Mouse (Mus musculus) MEL (cell line): ENCODE results near the gene Abcc6. TPM values are rescaled to one million over a fixed set of nuclear protein-coding genes. Genes with fewer than 3 reads are reported as not detected.
A peak's percentile ranks its signal among the peaks of the same experiment; 100 is the strongest.

Source experiments
- DNase-seq: peaks from one replicate; pipeline ENCODE4 v3.0.0; 2011; ENCODE audit warnings: low read depth, low spot score
- H3K27ac ChIP-seq: 2 replicates; pipeline ENCODE4 v1.5.1; 2012; ENCODE audit warnings: low read depth, mild to moderate bottlenecking, control low read depth, low read length, moderate library complexity; ENCODE audit not compliant: control insufficient read depth
- H3K27me3 ChIP-seq, 2 experiments: fragments of 150-350 bp in 1 of 2; sonication (generic) in 1 of 2; 2 replicates each; pipeline ENCODE4 v1.6.1; 2012; ENCODE audit warnings: low read length in 2 of 2, mild to moderate bottlenecking in 2 of 2, improper control_type of control experiment in 1 of 2, moderate library complexity in 1 of 2; ENCODE audit not compliant: insufficient read depth in 2 of 2, control insufficient read depth in 1 of 2
- H3K36me3 ChIP-seq, 2 experiments: 2 replicates each; pipeline ENCODE4 v1.6.1; 2012 to 2014; ENCODE audit warnings: low read length in 2 of 2, improper control_type of control experiment in 1 of 2, inconsistent platforms in 1 of 2, mild to moderate bottlenecking in 1 of 2; ENCODE audit not compliant: insufficient read depth in 2 of 2, control insufficient read depth in 1 of 2
- H3K4me1 ChIP-seq, 2 experiments: fragments of 150-350 bp in 1 of 2; sonication (generic) in 1 of 2; 2 replicates each; pipeline ENCODE4 v1.6.1; 2012; ENCODE audit warnings: low read length in 2 of 2, improper control_type of control experiment in 1 of 2, mild to moderate bottlenecking in 1 of 2; ENCODE audit not compliant: insufficient read depth in 2 of 2, control insufficient read depth in 1 of 2
- H3K4me3 ChIP-seq, 2 experiments: fragments of 150-350 bp in 1 of 2; sonication (generic) in 1 of 2; 2 replicates each; pipeline ENCODE4 v1.5.1; 2012; ENCODE audit warnings: low read depth in 2 of 2, low read length in 2 of 2, mild to moderate bottlenecking in 2 of 2, moderate library complexity in 2 of 2, control low read depth in 1 of 2, improper control_type of control experiment in 1 of 2; ENCODE audit not compliant: control insufficient read depth in 1 of 2, insufficient read depth in 1 of 2
- H3K79me2 ChIP-seq: 2 replicates; pipeline ENCODE4 v1.6.1; 2012; ENCODE audit warnings: mild to moderate bottlenecking, low read length, moderate library complexity; ENCODE audit not compliant: control insufficient read depth, poor library complexity, insufficient read depth
- H3K9ac ChIP-seq: 2 replicates; pipeline ENCODE4 v1.6.1; 2012; ENCODE audit warnings: low read depth, mild to moderate bottlenecking, control low read depth, low read length, moderate library complexity; ENCODE audit not compliant: control insufficient read depth, poor library complexity, severe bottlenecking
- H3K9me3 ChIP-seq: fragments of 150-350 bp; sonication (generic); replicated peaks from 2 replicates; pipeline ENCODE4 v1.6.1; 2012; ENCODE audit warnings: mild to moderate bottlenecking, low read length, improper control_type of control experiment, moderate library complexity; ENCODE audit not compliant: insufficient read depth
- BHLHE40 ChIP-seq: IDR thresholded peaks from 2 replicates; pipeline ENCODE4 v1.6.1; 2012; ENCODE audit warnings: low read depth, mild to moderate bottlenecking, inconsistent platforms, low read length, improper control_type of control experiment, borderline replicate concordance
- CHD1 ChIP-seq: IDR thresholded peaks from 2 replicates; pipeline ENCODE4 v1.6.1; 2012; ENCODE audit warnings: low read depth, mild to moderate bottlenecking, inconsistent platforms, low read length, improper control_type of control experiment
- CHD2 ChIP-seq: IDR thresholded peaks from 2 replicates; pipeline ENCODE4 v1.6.1; 2011; ENCODE audit warnings: low read length, improper control_type of control experiment
- CTCF ChIP-seq, 3 experiments: IDR thresholded peaks in 2 of 3; conservative IDR thresholded peaks in 1 of 3; 2 replicates each; pipeline ENCODE4 v1.5.1; 2011 to 2012; ENCODE audit warnings: low read length in 3 of 3, low read depth in 2 of 3, mild to moderate bottlenecking in 2 of 3, improper control_type of control experiment in 1 of 3, inconsistent platforms in 1 of 3, mixed read lengths in 1 of 3, moderate library complexity in 1 of 3; ENCODE audit not compliant: control insufficient read depth in 1 of 3, insufficient read depth in 1 of 3, poor library complexity in 1 of 3, severe bottlenecking in 1 of 3
- E2F4 ChIP-seq: IDR thresholded peaks from 2 replicates; pipeline ENCODE4 v1.6.1; 2011; ENCODE audit warnings: low read depth, low read length, improper control_type of control experiment, borderline replicate concordance
- ELF1 ChIP-seq: IDR thresholded peaks from 2 replicates; pipeline ENCODE4 v1.6.1; 2014; ENCODE audit warnings: low read depth, mild to moderate bottlenecking, inconsistent platforms, low read length, improper control_type of control experiment, moderate library complexity
- EP300 ChIP-seq, 2 experiments: IDR thresholded peaks; 2 replicates each; pipeline ENCODE4 v1.6.1; 2011; ENCODE audit warnings: improper control_type of control experiment in 2 of 2, low read length in 2 of 2, low read depth in 1 of 2, mild to moderate bottlenecking in 1 of 2
- ETS1 ChIP-seq: IDR thresholded peaks from 2 replicates; pipeline ENCODE4 v1.6.1; 2012; ENCODE audit warnings: low read depth, mild to moderate bottlenecking, inconsistent platforms, low read length, improper control_type of control experiment, moderate library complexity
- GABPA ChIP-seq: IDR thresholded peaks from 2 replicates; pipeline ENCODE4 v1.6.1; 2012; ENCODE audit warnings: low read depth, mild to moderate bottlenecking, inconsistent platforms, low read length, improper control_type of control experiment, moderate library complexity
- GATA1 ChIP-seq: IDR thresholded peaks from 2 replicates; pipeline ENCODE4 v1.6.1; 2011; ENCODE audit warnings: low read depth, low read length, improper control_type of control experiment
- HCFC1 ChIP-seq: IDR thresholded peaks from 2 replicates; pipeline ENCODE4 v1.6.1; 2012; ENCODE audit warnings: low read depth, mild to moderate bottlenecking, inconsistent platforms, low read length, improper control_type of control experiment, moderate library complexity
- JUND ChIP-seq: IDR thresholded peaks from 2 replicates; pipeline ENCODE4 v1.6.1; 2011; ENCODE audit warnings: low read depth, mild to moderate bottlenecking, improper control_type of control experiment, low read length
- KAT2A ChIP-seq: conservative IDR thresholded peaks from 2 replicates; pipeline ENCODE4 v1.6.1; 2012; ENCODE audit warnings: low read depth, low read length, improper control_type of control experiment, inconsistent platforms
- MAFK ChIP-seq: IDR thresholded peaks from 2 replicates; pipeline ENCODE4 v1.6.1; 2011; ENCODE audit warnings: low read depth, mild to moderate bottlenecking, low read length, improper control_type of control experiment, borderline replicate concordance
- MAX ChIP-seq: IDR thresholded peaks from 2 replicates; pipeline ENCODE4 v1.6.1; 2011; ENCODE audit warnings: low read length, improper control_type of control experiment
- MAZ ChIP-seq: IDR thresholded peaks from 2 replicates; pipeline ENCODE4 v1.6.1; 2012; ENCODE audit warnings: low read depth, mild to moderate bottlenecking, inconsistent platforms, low read length, improper control_type of control experiment
- MEF2A ChIP-seq: IDR thresholded peaks from 2 replicates; pipeline ENCODE4 v1.6.1; 2014; ENCODE audit warnings: low read depth, mild to moderate bottlenecking, inconsistent platforms, low read length, improper control_type of control experiment; ENCODE audit not compliant: poor library complexity, insufficient replicate concordance, severe bottlenecking; ENCODE audit errors: extremely low read depth
- MXI1 ChIP-seq: IDR thresholded peaks from 2 replicates; pipeline ENCODE4 v1.6.1; 2011; ENCODE audit warnings: mild to moderate bottlenecking, low read depth, low read length, improper control_type of control experiment
- MYB ChIP-seq: IDR thresholded peaks from 2 replicates; pipeline ENCODE4 v1.6.1; 2011; ENCODE audit warnings: mild to moderate bottlenecking, low read depth, low read length, improper control_type of control experiment
- MYC ChIP-seq: IDR thresholded peaks from 2 replicates; pipeline ENCODE4 v1.6.1; 2011; ENCODE audit warnings: low read depth, mild to moderate bottlenecking, low read length, improper control_type of control experiment, moderate library complexity
- NELFE ChIP-seq: IDR thresholded peaks from 2 replicates; pipeline ENCODE4 v1.6.1; 2011; ENCODE audit warnings: low read depth, low read length, improper control_type of control experiment
- NRF1 ChIP-seq: IDR thresholded peaks from 2 replicates; pipeline ENCODE4 v1.6.1; 2014; ENCODE audit warnings: low read depth, mild to moderate bottlenecking, inconsistent platforms, low read length, improper control_type of control experiment, moderate library complexity; ENCODE audit not compliant: poor library complexity, insufficient read depth, severe bottlenecking
- POLR2A ChIP-seq, 2 experiments: IDR thresholded peaks; 2 replicates each; pipeline ENCODE4 v1.6.1; 2011 to 2012; ENCODE audit warnings: low read length in 2 of 2, mild to moderate bottlenecking in 2 of 2, control low read depth in 1 of 2, improper control_type of control experiment in 1 of 2, low read depth in 1 of 2, moderate library complexity in 1 of 2; ENCODE audit not compliant: control insufficient read depth in 1 of 2, insufficient read depth in 1 of 2, poor library complexity in 1 of 2
- POLR2AphosphoS2 ChIP-seq: IDR thresholded peaks from 2 replicates; pipeline ENCODE4 v1.6.1; 2011; ENCODE audit warnings: low read length, improper control_type of control experiment
- POLR2AphosphoS5 ChIP-seq: IDR thresholded peaks from 2 replicates; pipeline ENCODE4 v1.6.1; 2012; ENCODE audit warnings: low read depth, borderline replicate concordance, mild to moderate bottlenecking, inconsistent platforms, low read length, moderate library complexity, mixed read lengths
- RAD21 ChIP-seq: IDR thresholded peaks from 2 replicates; pipeline ENCODE4 v1.6.1; 2011; ENCODE audit warnings: mild to moderate bottlenecking, low read depth, low read length, improper control_type of control experiment
- RCOR1 ChIP-seq: IDR thresholded peaks from 2 replicates; pipeline ENCODE4 v1.6.1; 2012; ENCODE audit warnings: low read depth, mild to moderate bottlenecking, inconsistent platforms, low read length, improper control_type of control experiment
- SIN3A ChIP-seq: IDR thresholded peaks from 2 replicates; pipeline ENCODE4 v1.6.1; 2012; ENCODE audit warnings: low read length, improper control_type of control experiment, inconsistent platforms
- SMC3 ChIP-seq: IDR thresholded peaks from 2 replicates; pipeline ENCODE4 v1.6.1; 2011; ENCODE audit warnings: low read depth, low read length, improper control_type of control experiment
- TAL1 ChIP-seq: IDR thresholded peaks from 2 replicates; pipeline ENCODE4 v1.6.1; 2012; ENCODE audit warnings: mild to moderate bottlenecking, inconsistent platforms, low read length, moderate library complexity, mixed read lengths
- TBP ChIP-seq: IDR thresholded peaks from 2 replicates; pipeline ENCODE4 v1.8.0; 2011; ENCODE audit warnings: low read depth, low read length, improper control_type of control experiment
- TCF12 ChIP-seq: IDR thresholded peaks from 2 replicates; pipeline ENCODE4 v1.6.1; 2014; ENCODE audit warnings: low read depth, mild to moderate bottlenecking, inconsistent platforms, low read length, improper control_type of control experiment, moderate library complexity
- UBTF ChIP-seq: IDR thresholded peaks from 2 replicates; pipeline ENCODE4 v1.6.1; 2012; ENCODE audit warnings: low read depth, mild to moderate bottlenecking, inconsistent platforms, low read length, improper control_type of control experiment, moderate library complexity, borderline replicate concordance; ENCODE audit not compliant: insufficient read depth
- USF1 ChIP-seq: IDR thresholded peaks from 2 replicates; pipeline ENCODE4 v1.6.1; 2014; ENCODE audit warnings: low read depth, mild to moderate bottlenecking, inconsistent platforms, low read length, improper control_type of control experiment, moderate library complexity
- USF2 ChIP-seq, 2 experiments: IDR thresholded peaks; 2 replicates each; pipeline ENCODE4 v1.6.1; 2011 to 2012; ENCODE audit warnings: improper control_type of control experiment in 2 of 2, low read length in 2 of 2, borderline replicate concordance in 1 of 2, inconsistent platforms in 1 of 2, low read depth in 1 of 2, mild to moderate bottlenecking in 1 of 2; ENCODE audit not compliant: insufficient read depth in 1 of 2
- ZC3H11A ChIP-seq: IDR thresholded peaks from 2 replicates; pipeline ENCODE4 v1.6.1; 2012; ENCODE audit warnings: low read depth, mild to moderate bottlenecking, inconsistent platforms, low read length, improper control_type of control experiment
- ZKSCAN1 ChIP-seq: IDR thresholded peaks from 2 replicates; pipeline ENCODE4 v1.6.1; 2012; ENCODE audit warnings: low read depth, mild to moderate bottlenecking, inconsistent platforms, low read length, improper control_type of control experiment, moderate library complexity
- ZMIZ1 ChIP-seq: IDR thresholded peaks from 2 replicates; pipeline ENCODE4 v1.6.1; 2012; ENCODE audit warnings: low read depth, mild to moderate bottlenecking, inconsistent platforms, low read length, improper control_type of control experiment, moderate library complexity
- polyA plus RNA-seq, 2 experiments: library from polyadenylated mRNA; stranded (reverse) in 1 of 2; unstranded in 1 of 2; fragments of >175 nt in 1 of 2; fragments of >200 nt in 1 of 2; gene quantifications; 2 replicates each; pipeline versions ENCODE4 v1.2.1 to v1.2.4; 2012; ENCODE audit warnings: low replicate concordance in 2 of 2, low read depth in 1 of 2; ENCODE audit not compliant: insufficient read length in 2 of 2, insufficient read depth in 1 of 2, missing spikeins in 1 of 2
- total RNA-seq: library from RNA; depleted of rRNA; stranded (reverse); fragments of 300-350 nt; gene quantifications from 2 replicates; pipeline ENCODE4 v1.2.3, GENCODE M21; 2012

Gene Abcc6
- total and polyA plus RNA-seq, 3 experiments: 0.04 to 0.12 TPM; not detected in 1

GRCm38 (mm10) chr7:45935114-45935513 is 95.0 kb downstream of the Abcc6 start:
- H3K27ac ChIP-seq: no peak overlapping the region
- no peaks in the 10 kb centered on the region for H3K9me3 ChIP-seq
- H3K27me3 ChIP-seq: no peaks in the 10 kb centered on the region
- H3K9ac ChIP-seq: 0 out of 2 replicates have a peak overlapping the region, but pooled peaks have one; percentile 35
- no peak overlapping the region for H3K4me3 ChIP-seq
- DNase-seq: peak; percentile 79
- no peaks in the 10 kb centered on the region for H3K79me2 ChIP-seq
- 0 out of 4 replicates have a peak, but pooled peaks cover 0 to 2% of the 10 kb centered on the region in 2 experiments for H3K36me3 ChIP-seq
- H3K4me1 ChIP-seq: no peaks in the 10 kb centered on the region
- TF ChIP-seq MYC (peak; percentile 89), ZC3H11A (peak; percentile 57), MYB (no peak), MEF2A (no peak), GATA1 (no peak), EP300 (IDR thresholded peaks at IDR 0.05; ENCODE audit: low read depth in 1 of 2, low read length in 2 of 2) (no peak), TCF12 (no peak), SIN3A (peak; percentile 45; the same call in 1 of the 2 replicates), E2F4 (no peak), NELFE (no peak), POLR2A (IDR thresholded peaks at IDR 0.05; ENCODE audit: control insufficient read depth in 1 of 2, insufficient read depth in 1 of 2, low read depth in 1 of 2, low read length in 2 of 2, poor library complexity in 1 of 2) (no peak), SMC3 (peak; percentile 71), GABPA (no peak), ELF1 (no peak), CTCF (IDR thresholded peaks at IDR 0.05 in 2 of 3, conservative IDR thresholded peaks at IDR 0.05 in 1 of 3; ENCODE audit: control insufficient read depth in 1 of 3, insufficient read depth in 1 of 3, low read depth in 2 of 3, low read length in 3 of 3, poor library complexity in 1 of 3, severe bottlenecking in 1 of 3) (peak; percentile 54 to 75 (median 71)), RAD21 (peak; percentile 75), MAX (peak; percentile 60; the same call in 1 of the 2 replicates), CHD2 (no peak), CHD1 (no peak), HCFC1 (no peak), MXI1 (peak; percentile 57; the same call in 1 of the 2 replicates), ETS1 (no peak), KAT2A (no peak), MAZ (0 out of 2 replicates have a peak, but pooled peaks have one; percentile 47), POLR2AphosphoS5 (no peak), USF2 (IDR thresholded peaks at IDR 0.05; ENCODE audit: borderline replicate concordance in 1 of 2, insufficient read depth in 1 of 2, low read depth in 1 of 2, low read length in 2 of 2) (no peak), BHLHE40 (no peak), NRF1 (no peak), TBP (no peak), ZKSCAN1 (no peak), ZMIZ1 (no peak), RCOR1 (no peak), UBTF (no peak), MAFK (no peak), TAL1 (no peak), USF1 (0 out of 2 replicates have a peak, but pooled peaks have one; percentile 15), JUND (no peak), POLR2AphosphoS2 (no peak)
